Mouse (Mus musculus) forebrain, embryonic 15.5 days (tissue): ENCODE measurements at regions not wholly inside any gene's neighbourhood (a gene's known extent, or its start where the extent isn't known, plus 50 kb on each side); places are given as distances from the start of the nearest gene placed in this dataset.

ENCODE experiments used
- ATAC-seq: fragments of 200-750 bp; cut with Nextera tagmentation; replicated peaks from 2 replicates; pipeline ENCODE4 v1.8.0; 2017; ENCODE audit warnings: mild to moderate bottlenecking, moderate TSS enrichment, moderate library complexity
- H3K27ac ChIP-seq: fragments of 300-500 bp; sonication (generic); replicated peaks from 2 replicates; pipeline ENCODE4 v1.5.1; 2015; ENCODE audit warnings: mild to moderate bottlenecking, inconsistent platforms
- H3K27me3 ChIP-seq: fragments of 300-500 bp; sonication (generic); 2 replicates; pipeline ENCODE4 v1.6.1; 2015; ENCODE audit warnings: inconsistent platforms
- H3K36me3 ChIP-seq: fragments of 300-500 bp; sonication (generic); 2 replicates; pipeline ENCODE4 v1.6.1; 2015; ENCODE audit warnings: mild to moderate bottlenecking, inconsistent platforms
- H3K4me1 ChIP-seq: fragments of 300-500 bp; sonication (generic); 2 replicates; pipeline ENCODE4 v1.6.1; 2015; ENCODE audit warnings: inconsistent platforms
- H3K4me2 ChIP-seq: fragments of 300-500 bp; sonication (generic); replicated peaks from 2 replicates; pipeline ENCODE4 v1.6.1; 2015; ENCODE audit warnings: mild to moderate bottlenecking, inconsistent platforms
- H3K4me3 ChIP-seq: fragments of 300-500 bp; sonication (generic); 2 replicates; pipeline ENCODE4 v1.5.1; 2015; ENCODE audit warnings: mild to moderate bottlenecking, inconsistent platforms
- H3K9ac ChIP-seq: fragments of 300-500 bp; sonication (generic); replicated peaks from 2 replicates; pipeline ENCODE4 v1.6.1; 2015; ENCODE audit warnings: mild to moderate bottlenecking, inconsistent platforms
- H3K9me3 ChIP-seq: fragments of 300-500 bp; sonication (generic); 2 replicates; pipeline ENCODE4 v1.6.1; 2016; ENCODE audit warnings: inconsistent platforms
- WGBS: fragments of 180-500 bp; shearing (Covaris S2); methylation state at CpG from one replicate; pipeline ENCODE4 v1.1.7; 2015; ENCODE audit warnings: mixed read lengths; 5-methylcytosine and 5-hydroxymethylcytosine counted together

GRCm38 (mm10) chr4:125921550-125922316, 102.6 kb upstream of the Csf3r start:
- no peaks in the 10 kb centered on the region for H3K27me3 ChIP-seq
- no peaks in the 10 kb centered on the region for H3K36me3 ChIP-seq
- 0 out of 2 replicates have a peak overlapping the region, but pooled peaks have one; percentile 6 for H3K4me2 ChIP-seq
- no peak overlapping the region for H3K4me3 ChIP-seq
- ATAC-seq, result peak; percentile 55
- WGBS, result 5% methylated on average over 19 of the region's 19 CpGs
- peak overlapping the region; percentile 27; the same call in 1 of the 2 replicates for H3K27ac ChIP-seq
- peaks cover 29% of the 10 kb centered on the region for H3K4me1 ChIP-seq
- H3K9me3 ChIP-seq, result no peaks in the 10 kb centered on the region
- 0 out of 2 replicates have a peak overlapping the region, but pooled peaks have one; percentile 2 for H3K9ac ChIP-seq

GRCm38 (mm10) chr4:125922317-125922878, 102.0 kb upstream of the Csf3r start:
- Histone ChIP-seq H3K9me3 (no peaks in the 10 kb centered on the region), H3K36me3 (no peaks in the 10 kb centered on the region), H3K4me1 (peaks cover 29% of the 10 kb centered on the region), H3K9ac (no peak overlapping the region), H3K27ac (peak overlapping the region; percentile 35), H3K4me3 (no peak overlapping the region), H3K27me3 (no peaks in the 10 kb centered on the region), H3K4me2 (no peak overlapping the region)
- 8% methylated on average over 11 of the region's 11 CpGs for WGBS
- ATAC-seq, result peak; percentile 46; the same call in 1 of the 2 replicates

GRCm38 (mm10) chr4:125923225-125923624, 101.1 kb upstream of the Csf3r start:
- Histone ChIP-seq H3K4me2 (no peak overlapping the region), H3K4me1 (peaks cover 29% of the 10 kb centered on the region), H3K36me3 (no peaks in the 10 kb centered on the region), H3K27ac (no peak overlapping the region), H3K27me3 (0 out of 2 replicates have a peak, but pooled peaks cover 2% of the 10 kb centered on the region), H3K9ac (no peak overlapping the region), H3K9me3 (no peaks in the 10 kb centered on the region), H3K4me3 (no peak overlapping the region)
- 23% methylated on average over 7 of the region's 7 CpGs for WGBS
- ATAC-seq, result no peak

- no peak overlapping the region for H3K4me2 ChIP-seq
- 0 out of 2 replicates have a peak, but pooled peaks cover 2% of the 10 kb centered on the region for H3K27me3 ChIP-seq
- WGBS, result 39% methylated on average over 4 of the region's 4 CpGs
- H3K27ac ChIP-seq, result no peak overlapping the region
- ATAC-seq, result no peak
- no peaks in the 10 kb centered on the region for H3K9me3 ChIP-seq
- H3K4me1 ChIP-seq, result peaks cover 25% of the 10 kb centered on the region
- H3K36me3 ChIP-seq, result no peaks in the 10 kb centered on the region
- H3K4me3 ChIP-seq, result no peak overlapping the region
- no peak overlapping the region for H3K9ac ChIP-seq
Measured at GRCm38 (mm10) chr4:125928196-125928595, 96.2 kb upstream of the Csf3r start.

- H3K4me1 ChIP-seq, result peaks cover 21% of the 10 kb centered on the region
- H3K4me2 ChIP-seq, result no peak overlapping the region
- H3K27ac ChIP-seq, result peak overlapping the region; percentile 47; the same call in 1 of the 2 replicates
- no peaks in the 10 kb centered on the region for H3K9me3 ChIP-seq
- H3K9ac ChIP-seq, result no peak overlapping the region
- no peak overlapping the region for H3K4me3 ChIP-seq
- WGBS, result 66% methylated on average over 17 of the region's 17 CpGs
- no peaks in the 10 kb centered on the region for H3K36me3 ChIP-seq
- H3K27me3 ChIP-seq, result 0 out of 2 replicates have a peak, but pooled peaks cover 2% of the 10 kb centered on the region
- peak; percentile 38; the same call in 1 of the 2 replicates for ATAC-seq
Measured at GRCm38 (mm10) chr4:125929122-125929772, 95.1 kb upstream of the Csf3r start.

- peaks cover 21% of the 10 kb centered on the region for H3K4me1 ChIP-seq
- 54% methylated on average over 10 of the region's 10 CpGs for WGBS
Measured at GRCm38 (mm10) chr4:125930764-125931163, 93.6 kb upstream of the Csf3r start.

GRCm38 (mm10) chr4:125931321-125931720, 93.0 kb upstream of the Csf3r start:
- H3K27me3 ChIP-seq, result 0 out of 2 replicates have a peak, but pooled peaks cover 2% of the 10 kb centered on the region
- no peaks in the 10 kb centered on the region for H3K36me3 ChIP-seq
- no peak overlapping the region for H3K9ac ChIP-seq
- ATAC-seq, result no peak
- H3K4me1 ChIP-seq, result peaks cover 22% of the 10 kb centered on the region
- H3K27ac ChIP-seq, result no peak overlapping the region; the same call in 1 of the 2 replicates
- WGBS, result 73% methylated on average over 6 of the region's 6 CpGs
- H3K4me3 ChIP-seq, result no peak overlapping the region
- no peaks in the 10 kb centered on the region for H3K9me3 ChIP-seq
- H3K4me2 ChIP-seq, result no peak overlapping the region

More at GRCm38 (mm10) chr4:125930764-125931163, 93.6 kb upstream of the Csf3r start:
- Histone ChIP-seq H3K27me3 (0 out of 2 replicates have a peak, but pooled peaks cover 2% of the 10 kb centered on the region), H3K36me3 (no peaks in the 10 kb centered on the region), H3K9ac (no peak overlapping the region), H3K9me3 (no peaks in the 10 kb centered on the region), H3K4me2 (no peak overlapping the region), H3K27ac (no peak overlapping the region), H3K4me3 (no peak overlapping the region)
- no peak for ATAC-seq

- H3K4me1 ChIP-seq, result peaks cover 26% of the 10 kb centered on the region
- no peaks in the 10 kb centered on the region for H3K36me3 ChIP-seq
- H3K27me3 ChIP-seq, result 0 out of 2 replicates have a peak, but pooled peaks cover 2% of the 10 kb centered on the region
- H3K4me2 ChIP-seq, result peak overlapping the region; percentile 16; the same call in 1 of the 2 replicates
- 0 out of 2 replicates have a peak, but pooled peaks have one; percentile 26 for ATAC-seq
- 20% methylated on average over 22 of the region's 22 CpGs for WGBS
- no peak overlapping the region for H3K9ac ChIP-seq
- no peak overlapping the region for H3K4me3 ChIP-seq
- no peaks in the 10 kb centered on the region for H3K9me3 ChIP-seq
- H3K27ac ChIP-seq, result peak overlapping the region; percentile 60
Measured at GRCm38 (mm10) chr4:125932036-125932756, 92.2 kb upstream of the Csf3r start.

GRCm38 (mm10) chr4:125936357-125936756, 88.0 kb upstream of the Csf3r start:
- WGBS, result 61% methylated on average over 7 of the region's 7 CpGs
- H3K27ac ChIP-seq, result no peak overlapping the region
- no peaks in the 10 kb centered on the region for H3K27me3 ChIP-seq
- H3K4me1 ChIP-seq, result peaks cover 21% of the 10 kb centered on the region
- no peak for ATAC-seq
- no peak overlapping the region for H3K9ac ChIP-seq
- H3K4me3 ChIP-seq, result no peak overlapping the region
- no peaks in the 10 kb centered on the region for H3K9me3 ChIP-seq
- H3K4me2 ChIP-seq, result no peak overlapping the region
- no peaks in the 10 kb centered on the region for H3K36me3 ChIP-seq

- 49% methylated on average over 6 of the region's 6 CpGs for WGBS
- no peaks in the 10 kb centered on the region for H3K27me3 ChIP-seq
- no peak overlapping the region for H3K9ac ChIP-seq
- H3K4me1 ChIP-seq, result peaks cover 8% of the 10 kb centered on the region; the same call in 1 of the 2 replicates
- no peaks in the 10 kb centered on the region for H3K9me3 ChIP-seq
- no peak overlapping the region for H3K4me2 ChIP-seq
- H3K4me3 ChIP-seq, result no peak overlapping the region
- no peak overlapping the region for H3K27ac ChIP-seq
- no peak for ATAC-seq
- no peaks in the 10 kb centered on the region for H3K36me3 ChIP-seq
Measured at GRCm38 (mm10) chr4:125938186-125938585, 86.2 kb upstream of the Csf3r start.

- no peak overlapping the region for H3K4me2 ChIP-seq
- H3K36me3 ChIP-seq, result no peaks in the 10 kb centered on the region
- 54% methylated on average over 5 of the region's 5 CpGs for WGBS
- H3K9ac ChIP-seq, result no peak overlapping the region
- H3K27ac ChIP-seq, result no peak overlapping the region
- H3K9me3 ChIP-seq, result no peaks in the 10 kb centered on the region
- no peak overlapping the region for H3K4me3 ChIP-seq
- ATAC-seq, result no peak
- peaks cover 15% of the 10 kb centered on the region for H3K4me1 ChIP-seq
- H3K27me3 ChIP-seq, result no peaks in the 10 kb centered on the region
Measured at GRCm38 (mm10) chr4:125941266-125941665, 83.1 kb upstream of the Csf3r start.
